Mouse (Mus musculus) mammary gland, adult 2 months (tissue): Measurements from ENCODE around the gene Krt25. TPM values are rescaled to one million over a fixed set of nuclear protein-coding genes. Genes with fewer than 3 reads are reported as not detected.

Experiments
- polyA plus RNA-seq: library from polyadenylated mRNA; depleted of rRNA; stranded (reverse); fragments of >200 nt; gene quantifications from 2 replicates; pipeline ENCODE4 v1.2.3, GENCODE M21; 2012; ENCODE audit warnings: low replicate concordance; rRNA removed

Krt25 gene
- polyA plus RNA-seq = not detected in 2 replicates

GRCm38 (mm10) chr11:99322851-99323250, at the start of gene Krt25:
TSS of gene Krt25 (minus strand) at chr11:99322951.

GRCm38 (mm10) chr11:99351004-99351403, 28.3 kb upstream of the Krt25 start, which contains the start of gene Krt27:
TSS of gene Krt27 (minus strand) at chr11:99351104.

GRCm38 (mm10) chr11:99337866-99338265, 15.1 kb upstream of the Krt25 start, which contains the start of gene Krt26:
TSS of gene Krt26 (minus strand) at chr11:99337966.

GRCm38 (mm10) chr11:99284833-99285312, 37.9 kb downstream of the Krt25 start, which contains the start of gene Krt24:
TSS of gene Krt24 (minus strand) at chr11:99285262.

Other genes with a start within 250 kb of the Krt25 start
- 8.4 and 12.1 TPM in 2 replicates for gene Tns4, start 233.6 kb downstream of the Krt25 start, polyA plus RNA-seq
- 92.7 and 174 TPM in 2 replicates for gene Ccr7, start 167.9 kb downstream of the Krt25 start, polyA plus RNA-seq
- gene Smarce1, start 91.9 kb downstream of the Krt25 start, polyA plus RNA-seq = 14.3 and 17.3 TPM in 2 replicates
- gene Krt222, start 78.9 kb downstream of the Krt25 start, polyA plus RNA-seq = 0.32 and 0.82 TPM in 2 replicates
- gene Krt24, start 37.7 kb downstream of the Krt25 start, polyA plus RNA-seq = 0.17 TPM in 1 of 2 replicates, not detected in the other
- gene Krt26, start 15.0 kb upstream of the Krt25 start, polyA plus RNA-seq = not detected in 2 replicates
- not detected in 2 replicates for gene Krt27, start 28.2 kb upstream of the Krt25 start, polyA plus RNA-seq
- gene Krt28, start 52.0 kb upstream of the Krt25 start, polyA plus RNA-seq = not detected in 2 replicates
- 2.3 and 24.1 TPM in 2 replicates for gene Krt10, start 66.4 kb upstream of the Krt25 start, polyA plus RNA-seq
- not detected in 2 replicates for gene Krt12, start 99.3 kb upstream of the Krt25 start, polyA plus RNA-seq
- gene Krt20, start 115.2 kb upstream of the Krt25 start, polyA plus RNA-seq = 0.13 and 0.25 TPM in 2 replicates
- gene Krt23, start 170.2 kb upstream of the Krt25 start, polyA plus RNA-seq = 2.8 and 3.9 TPM in 2 replicates
- not detected in 2 replicates for gene Krt39, start 198.4 kb upstream of the Krt25 start, polyA plus RNA-seq
- gene Krt40, start 220.2 kb upstream of the Krt25 start, polyA plus RNA-seq = not detected in 2 replicates
- gene Krtap3-3, start 227.9 kb upstream of the Krt25 start, polyA plus RNA-seq = not detected in 2 replicates
- gene Krtap3-2, start 233.9 kb upstream of the Krt25 start, polyA plus RNA-seq = 0.43 and 2.2 TPM in 2 replicates
- not detected in 2 replicates for gene Gm11939, start 236.5 kb upstream of the Krt25 start, polyA plus RNA-seq
- gene Krtap3-1, start 243.7 kb upstream of the Krt25 start, polyA plus RNA-seq = not detected in 2 replicates